In genomic region chr16:41913346-41913745, GRCm38 (mm10) we compare ENCODE assay signal across 31 mouse cellular contexts.
"Had no signal": no experiment of that assay in that cellular context is flagged by ENCODE, and none has a peak within 500 bp of the region (broad histone marks: within the 10 kb centered on the region; RNA-seq: fewer than 3 reads in every experiment).

No protein-coding gene starts in this region.

- H3K9ac ChIP-seq: limb, embryonic 12.5 days; limb, embryonic 13.5 days; limb, embryonic 15.5 days; liver, embryonic 12.5 days; liver, embryonic 13.5 days; liver, embryonic 14.5 days; liver, embryonic 15.5 days; liver, postnatal 0 days; lung, embryonic 14.5 days; lung, embryonic 15.5 days; midbrain, embryonic 12.5 days; midbrain, embryonic 13.5 days; midbrain, embryonic 15.5 days; neural tube, embryonic 12.5 days; neural tube, embryonic 13.5 days had no signal

- H3K27me3 ChIP-seq: limb, embryonic 12.5 days; limb, embryonic 13.5 days; limb, embryonic 15.5 days; liver, embryonic 12.5 days; liver, embryonic 13.5 days; liver, embryonic 15.5 days; lung, embryonic 15.5 days; megakaryocyte, embryonic 14.5 days; midbrain, embryonic 12.5 days; midbrain, embryonic 13.5 days; midbrain, embryonic 15.5 days; neural tube, embryonic 12.5 days; neural tube, embryonic 13.5 days had no signal

- ATAC-seq: liver, embryonic 12.5 days; liver, postnatal 0 days; lung, postnatal 0 days; midbrain, embryonic 15.5 days had no signal

- DNase-seq: left cerebral cortex, postnatal 4 days; liver; liver, embryonic 13.5 days; liver, postnatal 0 days; lung, adult 18-20 months; lung, adult 2 months; lung, embryonic 14.5 days; lung, postnatal 10 days; lung, postnatal 14 days; lung, postnatal 36 days; lung, postnatal 4 days had no signal

- H3K9me3 ChIP-seq: limb, embryonic 10.5 days; limb, embryonic 12.5 days; limb, embryonic 13.5 days; limb, embryonic 15.5 days; liver, embryonic 12.5 days; liver, embryonic 13.5 days; liver, embryonic 15.5 days; lung, embryonic 15.5 days; midbrain, embryonic 10.5 days; midbrain, embryonic 12.5 days; midbrain, embryonic 13.5 days; midbrain, embryonic 15.5 days; neural tube, embryonic 12.5 days; neural tube, embryonic 13.5 days had no signal

- H3K4me2 ChIP-seq: limb, embryonic 12.5 days; limb, embryonic 13.5 days; limb, embryonic 15.5 days; liver, embryonic 11.5 days; liver, embryonic 12.5 days; liver, embryonic 13.5 days; liver, embryonic 15.5 days; lung, embryonic 14.5 days; lung, embryonic 15.5 days; midbrain, embryonic 11.5 days; midbrain, embryonic 12.5 days; midbrain, embryonic 13.5 days; midbrain, embryonic 15.5 days; neural tube, embryonic 12.5 days; neural tube, embryonic 13.5 days had no signal

- H3K4me1 ChIP-seq: liver, embryonic 12.5 days; liver, embryonic 13.5 days; liver, embryonic 15.5 days; lung, embryonic 15.5 days; megakaryocyte, embryonic 14.5 days; midbrain, embryonic 10.5 days; neural tube, embryonic 12.5 days had no signal

- H3K27ac ChIP-seq: limb, embryonic 10.5 days; limb, embryonic 12.5 days; limb, embryonic 13.5 days; limb, embryonic 15.5 days; liver, embryonic 12.5 days; liver, embryonic 13.5 days; liver, embryonic 14.5 days; liver, embryonic 15.5 days; lung, embryonic 15.5 days; macrophage; midbrain, embryonic 10.5 days; midbrain, embryonic 12.5 days; midbrain, embryonic 13.5 days; midbrain, embryonic 15.5 days; neural tube, embryonic 12.5 days; neural tube, embryonic 13.5 days had no signal

- H3K4me3 ChIP-seq: limb, embryonic 10.5 days; limb, embryonic 12.5 days; limb, embryonic 13.5 days; limb, embryonic 15.5 days; liver, embryonic 12.5 days; liver, embryonic 13.5 days; liver, embryonic 15.5 days; lung, embryonic 15.5 days; megakaryocyte, embryonic 14.5 days; midbrain, embryonic 10.5 days; midbrain, embryonic 12.5 days; midbrain, embryonic 13.5 days; midbrain, embryonic 15.5 days; myocyte; neural tube, embryonic 12.5 days; neural tube, embryonic 13.5 days had no signal

- H3K36me3 ChIP-seq: limb, embryonic 10.5 days; limb, embryonic 12.5 days; limb, embryonic 13.5 days; limb, embryonic 15.5 days; liver, embryonic 12.5 days; liver, embryonic 13.5 days; liver, embryonic 15.5 days; lung, embryonic 15.5 days; midbrain, embryonic 10.5 days; midbrain, embryonic 12.5 days; midbrain, embryonic 13.5 days; midbrain, embryonic 15.5 days; neural tube, embryonic 12.5 days; neural tube, embryonic 13.5 days had no signal
